Mouse (Mus musculus) heart, embryonic 12.5 days (tissue): ENCODE data around the gene Plpp3. TPM values are rescaled to one million over a fixed set of nuclear protein-coding genes. Genes with fewer than 3 reads are reported as not detected.

Experiments used
- ATAC-seq: fragments of 200-750 bp; cut with Nextera tagmentation; 2 replicates; pipeline ENCODE4 v1.8.0; 2017; ENCODE audit warnings: moderate TSS enrichment, moderate library complexity; ENCODE audit not compliant: insufficient number of reproducible peaks, low FRiP score
- H3K27ac ChIP-seq: fragments of 300-500 bp; sonication (generic); 2 replicates; pipeline ENCODE4 v1.5.1; 2016; ENCODE audit warnings: mild to moderate bottlenecking, moderate library complexity; ENCODE audit not compliant: poor library complexity, severe bottlenecking
- H3K27me3 ChIP-seq: fragments of 300-500 bp; sonication (generic); replicated peaks from 2 replicates; pipeline ENCODE4 v1.6.1; 2016; ENCODE audit warnings: mild to moderate bottlenecking, moderate library complexity
- H3K36me3 ChIP-seq: fragments of 300-500 bp; sonication (generic); 2 replicates; pipeline ENCODE4 v1.6.1; 2016; ENCODE audit warnings: mild to moderate bottlenecking, moderate library complexity
- H3K4me1 ChIP-seq: fragments of 300-500 bp; sonication (generic); replicated peaks from 2 replicates; pipeline ENCODE4 v1.6.1; 2016; ENCODE audit warnings: mild to moderate bottlenecking
- H3K4me2 ChIP-seq: fragments of 300-500 bp; sonication (generic); 2 replicates; pipeline ENCODE4 v1.6.1; 2016; ENCODE audit warnings: mild to moderate bottlenecking, moderate library complexity
- H3K4me3 ChIP-seq: fragments of 300-500 bp; sonication (generic); 2 replicates; pipeline ENCODE4 v1.5.1; 2016; ENCODE audit warnings: mild to moderate bottlenecking
- H3K9ac ChIP-seq: fragments of 300-500 bp; sonication (generic); 2 replicates; pipeline ENCODE4 v1.6.1; 2016; ENCODE audit warnings: mild to moderate bottlenecking, moderate library complexity
- H3K9me3 ChIP-seq: fragments of 300-500 bp; sonication (generic); replicated peaks from 2 replicates; pipeline ENCODE4 v1.6.1; 2016; ENCODE audit warnings: mild to moderate bottlenecking, moderate library complexity
- WGBS: fragments of 180-500 bp; shearing (Covaris S2); methylation state at CpG from one replicate; pipeline ENCODE4 v1.1.7; 2016; 5-methylcytosine and 5-hydroxymethylcytosine counted together
- polyA plus RNA-seq: library from polyadenylated mRNA; unstranded; fragments of >200 nt; fragmentation: Nextera tagmentation; extraction: Ambion mirVana; gene quantifications from 2 replicates; pipeline ENCODE4 v1.2.1, GENCODE M21; 2016

Plpp3 gene
- polyA plus RNA-seq, 1 experiment from 2014 or later, result 30.3 TPM

DNA sequence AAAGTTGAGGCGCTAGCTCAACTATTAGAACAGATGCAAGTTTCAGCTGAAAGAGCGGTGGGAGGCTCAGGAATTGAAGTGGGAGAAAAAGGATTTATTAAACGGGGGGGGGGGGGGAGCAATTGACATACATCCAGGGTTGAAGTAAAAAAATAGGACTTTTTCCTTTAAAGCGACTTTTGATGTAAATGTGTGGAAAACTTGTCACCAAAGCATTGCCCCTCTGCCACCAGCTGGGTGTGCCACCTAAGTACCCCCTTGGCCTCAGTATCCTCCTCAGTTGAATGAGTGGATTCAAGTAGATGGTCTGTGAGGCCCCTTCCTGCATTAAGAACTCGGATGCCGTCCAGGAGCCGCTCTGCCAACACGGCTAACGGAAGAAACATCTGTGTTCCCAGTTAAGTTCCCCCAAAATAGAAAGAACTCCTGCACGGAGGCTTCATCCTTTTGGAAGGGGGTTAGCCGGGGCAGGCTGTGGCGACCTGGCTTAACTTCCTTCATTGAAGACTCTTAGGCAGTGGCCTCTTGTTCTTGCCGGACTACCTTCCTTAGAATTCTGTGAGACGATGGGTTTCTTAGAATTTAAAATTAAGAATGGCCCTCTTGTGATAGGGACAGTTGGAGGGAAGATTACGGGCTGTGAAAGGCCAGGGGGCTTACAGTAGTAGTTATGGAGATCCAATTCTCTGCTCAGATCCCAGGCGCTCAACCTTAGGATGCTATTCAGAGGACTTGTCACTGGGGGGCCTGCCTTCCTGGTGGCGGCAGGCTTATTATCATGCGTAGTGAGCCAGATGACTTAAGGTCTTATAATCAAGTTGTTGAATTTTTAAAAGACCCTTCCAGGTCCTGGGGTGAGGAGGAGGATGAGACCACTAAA, 1.7 kb downstream of the Plpp3 start:
- Histone ChIP-seq H3K9ac (peak overlapping the region; percentile 82), H3K4me1 (peaks cover 10% of the 10 kb centered on the region; the same call in 1 of the 2 replicates), H3K9me3 (no peaks in the 10 kb centered on the region), H3K4me2 (peak overlapping the region; percentile 68), H3K27me3 (peaks cover 10% of the 10 kb centered on the region; the same call in 1 of the 2 replicates), H3K36me3 (peaks cover 5% of the 10 kb centered on the region; the same call in 1 of the 2 replicates), H3K27ac (peak overlapping the region; percentile 85; the same call in 1 of the 2 replicates), H3K4me3 (peak overlapping the region; percentile 75)
- ATAC-seq, result no peak
- 2% methylated on average over 18 of the region's 18 CpGs for WGBS

DNA sequence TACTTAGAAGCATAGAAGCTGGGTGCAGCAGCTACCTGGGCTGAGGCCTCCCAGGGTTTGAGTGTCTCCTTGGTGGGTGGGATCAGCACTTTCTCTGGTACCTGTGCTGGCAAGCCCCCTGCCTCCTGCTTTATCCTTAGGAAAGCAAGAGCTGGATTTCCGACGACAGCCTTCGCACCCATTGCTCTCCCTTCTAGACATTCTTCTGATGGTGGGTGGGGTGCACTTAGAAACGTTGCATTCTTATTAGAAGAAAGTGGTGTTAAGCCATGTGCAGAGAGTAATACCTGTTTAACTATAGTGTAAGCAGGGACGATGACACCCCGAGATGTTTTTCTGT, 2.4 kb downstream of the Plpp3 start:
- H3K9me3 ChIP-seq, result no peaks in the 10 kb centered on the region
- H3K36me3 ChIP-seq, result peaks cover 5% of the 10 kb centered on the region; the same call in 1 of the 2 replicates
- H3K9ac ChIP-seq, result peak overlapping the region; percentile 52; the same call in 1 of the 2 replicates
- peak overlapping the region; percentile 75 for H3K4me3 ChIP-seq
- peaks cover 10% of the 10 kb centered on the region; the same call in 1 of the 2 replicates for H3K27me3 ChIP-seq
- 24% methylated on average over 6 of the region's 6 CpGs for WGBS
- no peak overlapping the region for H3K27ac ChIP-seq
- H3K4me2 ChIP-seq, result peak overlapping the region; percentile 68
- H3K4me1 ChIP-seq, result peaks cover 10% of the 10 kb centered on the region; the same call in 1 of the 2 replicates
- ATAC-seq, result no peak

DNA sequence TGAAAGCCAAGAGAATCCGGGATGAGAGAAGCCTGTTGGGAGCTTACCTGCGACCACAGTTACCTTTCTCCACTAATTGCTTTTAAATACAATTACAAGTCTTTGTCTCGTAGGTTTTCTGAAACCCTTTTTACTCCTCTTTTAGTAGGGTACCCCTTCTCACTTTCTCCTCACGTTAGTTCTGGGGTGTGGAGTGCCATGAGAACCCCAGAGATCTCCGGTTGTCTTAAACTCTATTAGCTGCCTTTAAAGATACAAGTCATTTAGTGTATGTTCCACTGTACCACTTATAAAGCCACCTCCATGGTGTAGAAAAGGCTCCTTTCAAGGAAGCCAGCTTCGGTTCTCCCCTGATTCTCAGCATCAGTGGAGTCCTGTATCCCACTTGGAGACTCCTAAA, 3.3 kb downstream of the Plpp3 start:
- Histone ChIP-seq H3K9ac (no peak overlapping the region), H3K4me3 (no peak overlapping the region), H3K27me3 (peaks cover 4% of the 10 kb centered on the region; the same call in 1 of the 2 replicates), H3K36me3 (peaks cover 5% of the 10 kb centered on the region; the same call in 1 of the 2 replicates), H3K27ac (no peak overlapping the region), H3K9me3 (no peaks in the 10 kb centered on the region), H3K4me1 (peaks cover 10% of the 10 kb centered on the region; the same call in 1 of the 2 replicates), H3K4me2 (no peak overlapping the region)
- 79% methylated on average over 6 of the region's 6 CpGs for WGBS
- no peak for ATAC-seq

DNA sequence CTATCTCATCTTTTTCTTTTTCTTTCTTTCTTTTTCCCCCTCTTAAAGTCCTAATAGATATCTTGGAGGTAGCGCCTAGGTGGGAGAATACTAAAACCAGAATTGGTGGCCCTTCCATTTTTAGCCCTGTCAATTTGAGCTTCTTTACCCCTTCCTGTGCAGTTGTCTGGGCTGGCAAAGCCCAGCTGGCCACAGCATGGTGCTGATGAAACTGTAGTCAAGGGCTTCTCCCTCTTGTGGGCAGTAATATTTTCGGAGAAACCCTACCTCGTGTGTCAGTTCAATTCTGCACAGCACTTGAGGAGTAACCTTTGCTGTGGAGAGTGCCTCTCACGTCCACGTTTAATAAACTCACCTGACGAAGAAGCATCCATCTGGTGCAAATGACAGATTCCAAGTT, 4.9 kb downstream of the Plpp3 start:
- Histone ChIP-seq H3K9ac (no peak overlapping the region), H3K4me2 (no peak overlapping the region), H3K27ac (no peak overlapping the region), H3K4me1 (peaks cover 10% of the 10 kb centered on the region; the same call in 1 of the 2 replicates), H3K4me3 (no peak overlapping the region), H3K9me3 (no peaks in the 10 kb centered on the region), H3K36me3 (peaks cover 5% of the 10 kb centered on the region; the same call in 1 of the 2 replicates), H3K27me3 (0 out of 2 replicates have a peak, but pooled peaks cover 4% of the 10 kb centered on the region)
- ATAC-seq, result no peak
- 75% methylated on average over 6 of the region's 6 CpGs for WGBS

GRCm38 (mm10) chr4:105162676-105163075, 5.5 kb downstream of the Plpp3 start:
- 42% methylated on average over 2 of the region's 2 CpGs for WGBS
- H3K27ac ChIP-seq, result no peak overlapping the region
- 0 out of 2 replicates have a peak, but pooled peaks cover 4% of the 10 kb centered on the region for H3K27me3 ChIP-seq
- no peak for ATAC-seq
- peaks cover 5% of the 10 kb centered on the region; the same call in 1 of the 2 replicates for H3K36me3 ChIP-seq
- H3K4me3 ChIP-seq, result no peak overlapping the region
- no peak overlapping the region for H3K9ac ChIP-seq
- H3K9me3 ChIP-seq, result no peaks in the 10 kb centered on the region
- peaks cover 10% of the 10 kb centered on the region; the same call in 1 of the 2 replicates for H3K4me1 ChIP-seq
- H3K4me2 ChIP-seq, result no peak overlapping the region

DNA sequence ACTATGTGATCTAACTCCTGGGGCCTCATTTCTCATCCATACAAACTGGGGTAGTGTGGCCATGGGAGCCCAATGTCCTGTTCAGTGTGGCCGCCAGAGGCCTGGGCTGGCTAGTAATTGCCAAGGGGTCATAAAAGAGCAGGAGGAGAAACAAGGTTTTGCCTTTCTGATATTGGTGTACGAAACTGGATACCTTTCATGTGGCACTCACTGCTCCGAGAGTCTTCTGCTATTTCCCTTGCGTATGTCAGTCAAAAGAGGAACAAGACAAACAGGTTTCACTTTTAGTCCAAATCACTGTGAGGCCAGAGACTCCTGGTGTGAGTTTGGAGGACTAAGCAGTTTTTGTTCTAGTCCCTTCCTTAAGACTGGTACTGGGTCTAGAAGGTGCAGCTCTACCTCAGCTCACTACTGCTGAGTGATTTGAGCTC, 6.8 kb downstream of the Plpp3 start:
- Histone ChIP-seq H3K36me3 (peaks cover 5% of the 10 kb centered on the region; the same call in 1 of the 2 replicates), H3K27me3 (0 out of 2 replicates have a peak, but pooled peaks cover 4% of the 10 kb centered on the region), H3K27ac (no peak overlapping the region), H3K9ac (no peak overlapping the region), H3K4me3 (no peak overlapping the region), H3K9me3 (no peaks in the 10 kb centered on the region), H3K4me1 (peaks cover 6% of the 10 kb centered on the region; the same call in 1 of the 2 replicates), H3K4me2 (no peak overlapping the region)
- WGBS, result 80% methylated on average over 4 of the region's 4 CpGs
- ATAC-seq, result no peak

DNA sequence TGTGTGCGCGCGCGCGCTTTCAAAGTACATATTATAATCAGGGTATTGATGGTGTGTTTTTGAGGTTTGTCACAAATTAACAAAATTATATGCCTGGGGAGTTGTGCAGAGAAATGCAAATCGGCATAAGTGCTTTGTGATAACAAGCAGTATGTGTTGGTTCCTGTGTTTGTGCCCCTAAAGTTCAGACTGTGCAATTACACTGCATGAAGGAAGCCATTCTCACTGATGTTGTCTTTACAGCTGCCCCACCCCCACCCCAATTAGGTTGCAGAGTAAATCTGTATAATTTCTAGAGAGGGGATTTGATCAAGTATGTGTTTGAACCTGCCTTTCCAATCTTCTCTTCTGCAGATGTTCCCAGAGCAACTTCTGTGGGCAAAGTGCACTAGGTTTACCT, 7.8 kb downstream of the Plpp3 start:
- H3K4me3 ChIP-seq, result no peak overlapping the region
- H3K27me3 ChIP-seq, result no peaks in the 10 kb centered on the region
- WGBS, result 92% methylated on average over 6 of the region's 6 CpGs
- no peak overlapping the region for H3K4me2 ChIP-seq
- no peaks in the 10 kb centered on the region for H3K9me3 ChIP-seq
- H3K27ac ChIP-seq, result no peak overlapping the region
- no peak for ATAC-seq
- H3K4me1 ChIP-seq, result no peaks in the 10 kb centered on the region
- no peak overlapping the region for H3K9ac ChIP-seq
- H3K36me3 ChIP-seq, result peaks cover 5% of the 10 kb centered on the region; the same call in 1 of the 2 replicates

- no peaks in the 10 kb centered on the region; the same call in 1 of the 2 replicates for H3K4me1 ChIP-seq
- H3K9me3 ChIP-seq, result no peaks in the 10 kb centered on the region
- no peak overlapping the region for H3K4me3 ChIP-seq
- WGBS, result 65% methylated on average over 7 of the region's 7 CpGs
- H3K9ac ChIP-seq, result no peak overlapping the region
- H3K4me2 ChIP-seq, result no peak overlapping the region
- no peaks in the 10 kb centered on the region for H3K27me3 ChIP-seq
- H3K27ac ChIP-seq, result no peak overlapping the region
- no peak for ATAC-seq
- 0 out of 2 replicates have a peak, but pooled peaks cover 2% of the 10 kb centered on the region for H3K36me3 ChIP-seq
Measured at GRCm38 (mm10) chr4:105169093-105169571, 12.0 kb downstream of the Plpp3 start.

DNA sequence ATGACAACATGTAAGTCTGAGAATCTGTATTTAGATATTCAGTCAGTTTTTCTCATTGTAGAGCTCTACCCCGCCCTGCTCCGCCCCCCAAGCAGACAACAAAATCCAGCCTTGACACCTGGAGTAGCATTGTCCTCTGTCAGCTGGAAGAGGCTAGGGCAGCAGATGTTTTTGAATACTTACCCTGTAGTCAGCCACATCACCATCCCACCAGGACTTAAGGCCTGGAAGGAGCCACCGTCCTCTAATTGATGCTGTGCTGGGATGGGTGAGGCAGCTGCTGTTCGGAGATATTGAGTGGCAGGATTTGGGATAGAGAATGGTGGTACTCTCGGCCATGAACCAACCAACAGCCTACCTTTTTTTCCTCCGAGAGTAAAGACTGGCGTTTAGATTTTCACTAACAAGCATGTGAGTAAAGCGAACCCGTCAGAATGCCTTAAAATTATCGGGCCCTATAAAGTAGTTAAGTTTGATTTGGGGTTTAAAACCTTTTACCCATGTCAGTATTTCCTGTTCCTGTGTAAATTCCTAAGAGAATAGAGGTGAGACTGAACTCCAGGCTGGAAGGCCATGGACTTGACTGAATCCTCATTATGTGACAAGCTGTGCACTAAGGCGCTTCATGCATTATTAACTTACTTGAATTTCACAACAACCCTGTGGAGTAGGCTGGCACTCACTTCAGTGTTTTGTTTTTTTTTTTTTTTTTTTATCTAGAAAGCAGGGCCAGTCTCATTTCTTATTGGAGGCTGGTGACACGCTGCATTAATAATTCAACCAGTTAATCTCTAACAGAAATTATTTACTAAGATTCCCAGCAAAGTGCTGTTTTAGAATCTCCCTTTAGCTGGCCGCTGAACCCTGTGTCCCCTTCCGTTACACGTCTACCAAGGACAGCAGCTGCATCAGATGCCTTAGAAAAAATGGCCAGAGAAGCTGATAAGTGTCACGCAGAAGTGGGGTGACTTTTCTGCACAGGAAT, 13.0 kb downstream of the Plpp3 start:
- 63% methylated on average over 16 of the region's 16 CpGs for WGBS

GRCm38 (mm10) chr4:105170811-105171401, 13.8 kb downstream of the Plpp3 start:
- Histone ChIP-seq H3K4me3 (no peak overlapping the region), H3K36me3 (0 out of 2 replicates have a peak, but pooled peaks cover 4% of the 10 kb centered on the region), H3K27ac (no peak overlapping the region), H3K9ac (no peak overlapping the region), H3K4me1 (peaks cover 11% of the 10 kb centered on the region), H3K4me2 (no peak overlapping the region), H3K27me3 (no peaks in the 10 kb centered on the region), H3K9me3 (no peaks in the 10 kb centered on the region)
- ATAC-seq, result no peak
- 54% methylated on average over 9 of the region's 9 CpGs for WGBS

More for the DNA sequence above, 13.0 kb downstream of the Plpp3 start:
- no peak overlapping the region for H3K9ac ChIP-seq
- no peak overlapping the region for H3K4me3 ChIP-seq
- 0 out of 2 replicates have a peak, but pooled peaks cover 4% of the 10 kb centered on the region for H3K36me3 ChIP-seq
- H3K9me3 ChIP-seq, result no peaks in the 10 kb centered on the region
- no peaks in the 10 kb centered on the region for H3K27me3 ChIP-seq
- no peak overlapping the region for H3K4me2 ChIP-seq
- H3K27ac ChIP-seq, result no peak overlapping the region
- peaks cover 3% of the 10 kb centered on the region; the same call in 1 of the 2 replicates for H3K4me1 ChIP-seq
- no peak for ATAC-seq
